Mouse (Mus musculus) MN1 (cell line): ENCODE results near the gene Efhd1.

Experiments
- DNase-seq: peaks from one replicate; pipeline ENCODE4 v3.0.0-alpha.2; 2016; ENCODE audit warnings: low spot score

Gene Efhd1

DNA sequence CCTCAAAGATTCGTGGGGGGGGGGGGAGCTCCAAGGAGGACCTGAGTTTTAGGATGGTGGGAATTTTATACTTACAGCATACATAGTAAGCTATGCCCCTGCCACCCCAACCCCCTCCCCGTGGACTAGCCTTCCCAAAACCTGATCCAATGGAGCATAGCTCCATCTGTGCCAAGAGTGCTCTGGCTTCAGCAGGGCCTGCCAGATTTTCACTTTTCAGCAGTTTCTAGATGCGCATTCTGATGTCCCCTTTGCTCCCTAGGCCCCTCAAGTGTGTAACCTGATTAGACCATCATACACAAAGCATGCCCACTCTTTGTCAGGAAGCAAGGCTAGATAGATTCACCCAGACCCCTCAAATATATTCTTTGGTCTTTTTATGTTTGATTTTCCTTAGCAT is 6.0 kb downstream of the Efhd1 start:
- no peak for DNase-seq

GRCm38 (mm10) chr1:87270641-87271467 is 6.7 kb downstream of the Efhd1 start:
- DNase-seq = peak; percentile 37

- peak; percentile 22 for DNase-seq
Observed at GRCm38 (mm10) chr1:87271596-87271995, 7.4 kb downstream of the Efhd1 start.

- DNase-seq = peak; percentile 7
Observed at GRCm38 (mm10) chr1:87272462-87272861, 8.3 kb downstream of the Efhd1 start.

DNA sequence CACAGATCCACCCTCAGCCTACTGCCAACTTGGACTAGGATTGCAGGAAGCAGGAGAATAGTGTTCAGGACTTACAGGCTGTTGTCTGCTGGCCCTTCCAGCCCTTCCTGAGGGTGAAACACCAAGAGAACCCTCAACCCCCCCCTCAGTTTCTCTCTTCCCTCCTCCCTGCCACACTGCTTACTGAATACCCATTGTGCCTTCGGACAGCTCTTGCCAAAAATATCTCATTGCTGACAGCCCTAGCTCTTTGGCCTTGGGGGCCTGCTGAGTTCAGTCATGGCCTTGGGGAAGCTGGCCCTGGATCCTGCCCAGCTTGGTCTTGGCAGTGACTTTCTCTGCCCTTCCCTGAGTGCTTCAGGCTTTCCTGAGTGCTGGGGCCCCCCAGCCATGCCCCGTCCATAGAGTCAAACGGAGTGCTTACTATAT is 9.4 kb downstream of the Efhd1 start:
- no peak for DNase-seq

DNA sequence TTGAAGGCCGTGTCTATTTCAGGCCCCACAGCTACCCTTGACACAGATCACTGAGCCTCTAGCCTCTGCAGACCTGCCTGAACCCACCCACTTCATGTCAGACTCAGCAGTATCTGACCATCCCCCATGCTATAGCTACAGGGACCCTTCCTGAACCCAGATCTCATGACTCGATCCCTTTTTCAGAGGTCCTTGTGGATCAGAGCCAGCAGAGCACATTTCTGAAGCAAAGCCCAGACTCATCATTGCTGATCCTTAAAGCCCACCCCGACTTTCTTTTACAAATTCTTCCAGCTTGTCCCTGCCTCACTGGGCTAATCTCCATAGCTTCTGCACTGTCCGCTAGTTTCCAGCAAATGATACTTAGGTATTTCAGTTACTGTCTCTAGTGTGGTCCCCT is 10.0 kb downstream of the Efhd1 start:
- no peak for DNase-seq

DNA sequence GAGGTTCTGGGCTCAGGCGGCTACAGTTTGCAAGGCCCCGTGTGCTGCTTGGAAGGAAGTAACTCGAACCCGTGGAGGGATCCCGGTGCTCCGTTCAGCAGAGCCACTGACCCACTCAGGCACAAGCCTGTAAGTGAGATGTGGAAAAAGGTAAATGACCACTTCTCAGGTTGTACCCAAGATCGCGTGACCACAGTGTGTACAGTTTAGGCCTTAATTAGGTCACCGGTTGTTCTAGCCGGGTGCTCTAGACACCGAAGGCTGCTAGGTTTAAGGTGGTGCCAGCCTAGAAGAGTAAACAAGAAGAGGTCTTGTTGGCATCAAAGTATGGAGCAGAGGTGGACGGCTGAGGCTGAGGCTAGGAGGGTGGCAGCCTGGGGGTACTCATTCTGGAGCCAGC is 11.0 kb downstream of the Efhd1 start:
- no peak for DNase-seq

GRCm38 (mm10) chr1:87276056-87276455 is 11.9 kb downstream of the Efhd1 start:
- no peak for DNase-seq

DNA sequence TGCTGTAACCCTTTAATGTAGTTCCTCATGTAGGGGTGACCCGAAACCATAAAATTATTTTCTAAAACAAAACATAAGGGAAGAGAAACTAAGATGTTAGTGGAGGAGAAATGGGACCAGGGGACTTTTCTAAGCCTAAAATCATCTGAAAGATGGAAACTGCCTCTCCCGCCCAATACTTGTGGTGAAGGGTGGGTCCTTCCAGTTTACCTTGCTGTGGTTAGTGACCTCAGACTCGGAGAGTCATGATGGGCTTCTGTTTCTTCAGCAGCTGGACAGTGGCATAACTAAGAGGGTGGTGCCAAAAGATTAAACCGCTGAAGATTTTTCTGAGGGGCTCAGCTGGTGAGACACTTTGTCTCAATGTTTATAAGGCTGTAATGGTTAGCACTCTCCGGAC is 16.1 kb downstream of the Efhd1 start:
- DNase-seq = no peak

DNA sequence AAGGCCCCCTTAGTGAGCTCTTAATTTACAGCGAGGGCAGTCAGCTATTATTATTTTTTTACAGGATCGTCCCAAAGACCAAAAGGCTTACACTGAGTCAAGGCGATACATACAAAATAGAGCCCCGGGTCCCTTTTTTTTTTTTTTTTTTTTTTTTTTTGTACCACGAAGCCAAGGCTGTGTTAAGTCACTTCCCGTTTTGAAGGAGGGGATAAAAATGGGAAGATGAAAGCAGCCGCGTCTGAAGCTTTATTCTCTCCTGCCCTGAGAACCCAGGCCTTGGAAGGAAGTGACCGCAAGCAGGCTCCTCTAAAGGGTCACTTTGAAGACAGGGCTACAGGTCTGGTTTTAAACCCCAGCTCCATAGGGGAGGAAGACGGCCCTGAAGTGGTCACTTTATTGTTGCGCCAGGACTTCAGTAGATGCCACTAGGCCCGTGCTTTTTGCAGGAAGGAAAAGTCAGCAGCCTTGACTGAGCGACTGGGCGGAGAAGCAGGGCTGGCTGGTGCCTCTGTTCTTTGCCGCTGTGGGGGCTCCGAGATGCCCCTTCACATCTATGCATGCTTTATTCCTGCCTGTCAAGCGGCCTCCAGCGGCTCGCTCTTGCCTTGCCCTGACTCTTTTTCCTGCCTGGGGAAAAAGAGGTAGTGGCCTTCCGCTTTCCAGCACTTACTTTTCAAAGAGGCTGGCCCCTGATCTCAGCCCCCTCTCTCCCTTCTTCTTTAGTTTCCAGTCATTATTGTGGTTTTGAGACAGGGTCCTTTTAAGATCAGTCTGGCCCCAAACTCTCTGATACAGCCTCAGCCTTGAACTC is 17.6 kb downstream of the Efhd1 start:
- DNase-seq = no peak

DNA sequence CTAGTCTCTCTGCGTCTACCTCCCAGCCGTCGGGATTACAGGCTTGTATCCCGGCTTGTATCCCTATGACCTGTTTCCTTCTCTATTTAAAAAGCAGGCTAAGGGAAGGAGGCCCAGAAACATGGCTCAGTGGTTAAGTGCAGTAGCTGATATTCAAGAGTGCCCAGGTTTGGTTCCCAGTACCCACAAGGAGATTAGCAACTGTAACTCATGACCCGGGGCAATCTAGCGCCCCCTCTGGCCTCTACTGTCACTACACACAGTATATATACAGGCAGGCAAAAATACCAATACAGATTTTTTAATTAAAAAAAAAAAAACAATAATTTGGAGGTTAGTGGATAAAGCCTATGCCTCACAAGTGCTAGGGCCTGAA is 18.2 kb downstream of the Efhd1 start:
- DNase-seq = no peak

GRCm38 (mm10) chr1:87283410-87283960 is 19.3 kb downstream of the Efhd1 start:
- no peak for DNase-seq

DNA sequence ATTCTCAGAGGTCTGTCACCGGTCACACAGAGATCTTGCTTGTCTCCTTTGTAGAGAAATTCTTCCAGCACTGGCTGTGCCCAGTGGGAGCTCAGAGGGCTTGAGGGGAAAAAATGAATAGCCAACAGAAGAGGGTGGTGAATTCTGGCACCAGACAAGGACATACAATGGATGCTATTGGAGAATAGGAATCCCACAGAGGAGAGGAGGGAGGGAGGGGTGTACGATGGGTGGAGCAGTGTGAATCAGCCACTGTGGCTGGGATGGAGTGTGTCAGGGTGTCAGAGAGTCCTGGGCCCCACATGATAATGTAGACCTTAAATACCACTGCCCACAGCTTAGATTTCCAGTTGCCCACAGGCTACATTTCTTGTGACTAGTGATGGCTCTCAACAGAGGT is 22.9 kb downstream of the Efhd1 start:
- DNase-seq = no peak

GRCm38 (mm10) chr1:87291416-87291815 is 27.3 kb downstream of the Efhd1 start:
- DNase-seq = no peak

GRCm38 (mm10) chr1:87292420-87293190 is 28.4 kb downstream of the Efhd1 start:
- DNase-seq = peak; percentile 75

DNA sequence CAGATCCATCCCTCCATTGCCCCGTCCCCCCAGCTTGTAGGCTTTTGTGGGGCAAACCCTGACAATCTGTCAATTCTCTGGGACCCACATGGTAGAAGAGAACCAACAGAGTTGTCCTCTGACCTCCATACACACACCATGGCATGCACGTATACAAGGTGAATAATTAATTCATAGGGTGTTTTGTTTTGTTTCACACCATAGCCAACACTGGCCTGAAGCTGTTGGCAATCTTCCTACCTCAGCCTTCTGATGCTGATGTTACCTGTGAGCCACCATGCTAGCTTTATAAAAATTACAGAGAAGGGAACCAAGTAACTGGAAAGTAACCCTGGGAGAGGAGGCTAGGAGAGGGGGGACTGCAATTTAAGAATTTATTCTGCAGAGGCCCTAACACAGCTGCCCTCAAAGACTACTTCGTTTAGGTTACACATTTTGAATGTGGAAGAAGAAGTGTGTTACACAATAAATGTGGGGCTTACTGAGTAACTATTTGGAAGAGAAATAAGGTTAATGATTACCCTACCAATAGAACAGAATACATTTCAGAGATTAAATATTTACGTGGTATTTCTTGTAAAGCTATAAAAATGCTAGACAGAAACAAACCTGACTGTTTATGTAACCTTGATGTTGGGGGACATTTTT is 30.0 kb downstream of the Efhd1 start:
- DNase-seq = no peak

DNA sequence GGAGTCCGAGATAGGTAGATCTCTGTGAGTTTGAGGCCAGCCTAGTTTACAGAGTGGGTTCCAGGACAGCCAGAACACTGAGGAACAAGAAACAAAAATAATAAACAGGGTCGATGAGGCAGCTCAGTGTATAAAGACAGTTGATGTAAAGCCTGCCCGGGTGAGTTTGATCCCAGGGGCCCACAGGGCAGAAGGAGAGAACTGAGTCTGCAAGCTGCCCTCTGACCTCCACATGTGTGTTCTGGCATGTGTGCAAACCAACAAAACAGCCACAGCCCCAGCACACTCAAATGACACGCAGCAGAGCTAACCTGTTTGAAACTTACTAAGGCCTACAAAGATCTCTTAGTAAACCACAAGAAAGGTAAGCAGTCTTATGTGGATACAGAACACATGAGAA is 30.8 kb downstream of the Efhd1 start:
- DNase-seq = no peak

DNA sequence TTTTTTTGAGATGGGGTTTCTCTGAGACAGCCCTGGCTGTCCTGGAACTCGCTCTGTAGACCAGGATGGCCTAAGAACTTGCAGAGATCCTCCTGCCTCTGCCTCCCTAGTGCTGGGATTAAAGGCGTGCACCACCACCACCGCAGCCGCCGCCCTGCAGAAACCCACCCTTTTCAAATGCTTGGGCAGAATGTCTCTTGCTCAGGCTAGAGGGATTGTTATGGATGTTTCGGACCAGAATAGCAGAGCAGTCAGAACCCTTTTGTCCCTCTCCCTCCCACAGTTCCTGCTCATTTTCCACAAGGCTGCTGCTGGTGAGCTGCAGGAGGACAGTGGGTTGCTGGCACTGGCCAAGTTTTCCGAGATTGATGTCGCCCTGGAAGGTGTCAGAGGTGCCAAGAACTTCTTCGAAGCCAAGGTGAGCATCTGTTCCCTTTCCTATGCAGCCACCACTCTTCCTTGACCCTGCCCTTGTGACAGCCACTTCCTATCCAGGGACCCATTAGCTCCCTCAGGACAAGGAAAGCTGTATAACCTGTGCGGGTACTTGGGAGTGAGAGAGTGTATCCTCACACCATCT is 33.3 kb downstream of the Efhd1 start:
- DNase-seq = no peak

- DNase-seq = no peak
Observed at GRCm38 (mm10) chr1:87300360-87301286, 36.5 kb downstream of the Efhd1 start.

GRCm38 (mm10) chr1:87301971-87302370 is 37.8 kb downstream of the Efhd1 start:
- peak; percentile 11 for DNase-seq
